Mouse (Mus musculus): ENCODE measurements around the gene Coro1b.

GRCm38 (mm10) chr19:4203148-4203547, 54.7 kb downstream of the Coro1b start:
- TF ChIP-seq POLR2A (IDR thresholded peaks at IDR 0.05; ENCODE audit: borderline replicate concordance, insufficient read depth, low read length) (no peak), CTCF (IDR thresholded peaks at IDR 0.05; ENCODE audit: borderline replicate concordance, insufficient read depth, low read depth, low read length) (no peak)

Data from cerebellum, adult 2 months (tissue).